Mouse (Mus musculus) cortical plate, adult 2 months (tissue): ENCODE measurements around the gene Tspan33.

Experiments
- CTCF ChIP-seq: fragments of 200-500 bp; IDR thresholded peaks from 2 replicates; pipeline ENCODE4 v1.5.1; 2011; ENCODE audit warnings: mild to moderate bottlenecking, control low read depth, low read length; ENCODE audit not compliant: insufficient read depth; ENCODE audit errors: extremely low read depth
- POLR2A ChIP-seq: fragments of 200-500 bp; IDR thresholded peaks from 2 replicates; pipeline ENCODE4 v1.6.1; 2011; ENCODE audit warnings: mild to moderate bottlenecking, low read length, control low read depth; ENCODE audit not compliant: insufficient read depth; ENCODE audit errors: extremely low read depth

GRCm38 (mm10) chr6:29701051-29701450 lies 7.0 kb downstream of the Tspan33 start:
- TF ChIP-seq CTCF (no peak), POLR2A (no peak)
